Mouse (Mus musculus): ENCODE measurements at regions not wholly inside any gene's neighbourhood (a gene's known extent, or its start where the extent isn't known, plus 50 kb on each side); places are given as distances from the start of the nearest gene placed in this dataset.

GRCm38 (mm10) chr12:109272101-109272500 lies 180.5 kb upstream of the Dlk1 start:
- no peak overlapping the region for H3K9ac ChIP-seq (ENCODE audit: low read depth, low read length, severe bottlenecking)
- ATAC-seq (ENCODE audit: low FRiP score, low read depth), result no peak
- no peaks in the 10 kb centered on the region for H3K9me3 ChIP-seq (ENCODE audit: control insufficient read depth, low read length)
- no peaks in the 10 kb centered on the region for H3K27me3 ChIP-seq (ENCODE audit: control insufficient read depth, insufficient read depth, low read length)
- no peak for TF ChIP-seq POLR2A (IDR thresholded peaks at IDR 0.05; ENCODE audit: borderline replicate concordance, extremely low read depth, insufficient read depth, insufficient read length)
- H3K27ac ChIP-seq (replicated peaks; ENCODE audit: low read depth, low read length), result no peak overlapping the region
- H3K4me1 ChIP-seq (ENCODE audit: control insufficient read depth, insufficient read depth, low read length), result no peaks in the 10 kb centered on the region
- 79% methylated on average over 5 of the region's 5 CpGs for WGBS
- H3K4me2 ChIP-seq (replicated peaks; ENCODE audit: low read depth, low read length, severe bottlenecking), result no peak overlapping the region
- no peaks in the 10 kb centered on the region for H3K36me3 ChIP-seq (ENCODE audit: control insufficient read depth, insufficient read depth, low read length)
- no peak overlapping the region for H3K4me3 ChIP-seq (replicated peaks; ENCODE audit: low read length)
- DNase-seq (ENCODE audit: low spot score), result no peak

GRCm38 (mm10) chr12:109314850-109315249 lies 137.8 kb upstream of the Dlk1 start:
- H3K27ac ChIP-seq (replicated peaks; ENCODE audit: low read depth, low read length), result no peak overlapping the region
- no peak for TF ChIP-seq POLR2A (IDR thresholded peaks at IDR 0.05; ENCODE audit: borderline replicate concordance, extremely low read depth, insufficient read depth, insufficient read length)
- no peaks in the 10 kb centered on the region for H3K9me3 ChIP-seq (ENCODE audit: control insufficient read depth, low read length)
- H3K27me3 ChIP-seq (ENCODE audit: control insufficient read depth, insufficient read depth, low read length), result no peaks in the 10 kb centered on the region
- no peak overlapping the region for H3K4me2 ChIP-seq (replicated peaks; ENCODE audit: low read depth, low read length, severe bottlenecking)
- no peaks in the 10 kb centered on the region for H3K36me3 ChIP-seq (ENCODE audit: control insufficient read depth, insufficient read depth, low read length)
- H3K9ac ChIP-seq (ENCODE audit: low read depth, low read length, severe bottlenecking), result no peak overlapping the region
- H3K4me1 ChIP-seq (ENCODE audit: control insufficient read depth, insufficient read depth, low read length), result no peaks in the 10 kb centered on the region
- ATAC-seq (ENCODE audit: low FRiP score, low read depth) (no peak), DNase-seq (ENCODE audit: low spot score) (peak; percentile 9)
- no peak overlapping the region for H3K4me3 ChIP-seq (replicated peaks; ENCODE audit: low read length)
- WGBS, result 26% methylated on average over 6 of the region's 6 CpGs

GRCm38 (mm10) chr12:109325986-109326385 lies 126.6 kb upstream of the Dlk1 start:
- H3K4me3 ChIP-seq (replicated peaks; ENCODE audit: low read length), result no peak overlapping the region
- ATAC-seq (ENCODE audit: low FRiP score, low read depth), result no peak
- H3K9me3 ChIP-seq (ENCODE audit: control insufficient read depth, low read length), result no peaks in the 10 kb centered on the region
- no peak overlapping the region for H3K4me2 ChIP-seq (replicated peaks; ENCODE audit: low read depth, low read length, severe bottlenecking)
- no peaks in the 10 kb centered on the region for H3K27me3 ChIP-seq (ENCODE audit: control insufficient read depth, insufficient read depth, low read length)
- WGBS, result 66% methylated on average over 11 of the region's 11 CpGs
- no peak overlapping the region for H3K9ac ChIP-seq (ENCODE audit: low read depth, low read length, severe bottlenecking)
- H3K4me1 ChIP-seq (ENCODE audit: control insufficient read depth, insufficient read depth, low read length), result no peaks in the 10 kb centered on the region
- no peak for TF ChIP-seq POLR2A (IDR thresholded peaks at IDR 0.05; ENCODE audit: borderline replicate concordance, extremely low read depth, insufficient read depth, insufficient read length)
- H3K36me3 ChIP-seq (ENCODE audit: control insufficient read depth, insufficient read depth, low read length), result no peaks in the 10 kb centered on the region
- H3K27ac ChIP-seq (replicated peaks; ENCODE audit: low read depth, low read length), result no peak overlapping the region
- no peak for DNase-seq (ENCODE audit: low spot score)

- H3K4me3 ChIP-seq (replicated peaks; ENCODE audit: low read length), result no peak overlapping the region
- no peak for DNase-seq (ENCODE audit: low spot score)
- H3K36me3 ChIP-seq (ENCODE audit: control insufficient read depth, insufficient read depth, low read length), result no peaks in the 10 kb centered on the region
- H3K9ac ChIP-seq (ENCODE audit: low read depth, low read length, severe bottlenecking), result no peak overlapping the region
- ATAC-seq (ENCODE audit: low FRiP score, low read depth), result no peak
- H3K4me1 ChIP-seq (ENCODE audit: control insufficient read depth, insufficient read depth, low read length), result no peaks in the 10 kb centered on the region
- H3K9me3 ChIP-seq (ENCODE audit: control insufficient read depth, low read length), result no peaks in the 10 kb centered on the region
- H3K27me3 ChIP-seq (ENCODE audit: control insufficient read depth, insufficient read depth, low read length), result no peaks in the 10 kb centered on the region
- TF ChIP-seq POLR2A (IDR thresholded peaks at IDR 0.05; ENCODE audit: borderline replicate concordance, extremely low read depth, insufficient read depth, insufficient read length), result no peak
- H3K4me2 ChIP-seq (replicated peaks; ENCODE audit: low read depth, low read length, severe bottlenecking), result no peak overlapping the region
- no peak overlapping the region for H3K27ac ChIP-seq (replicated peaks; ENCODE audit: low read depth, low read length)
- 80% methylated on average over 2 of the region's 2 CpGs for WGBS
Observed at GRCm38 (mm10) chr12:109371327-109371726, 81.3 kb upstream of the Dlk1 start.

GRCm38 (mm10) chr12:109385794-109386193 lies 66.8 kb upstream of the Dlk1 start:
- no peak for DNase-seq (ENCODE audit: low spot score)
- Histone ChIP-seq H3K4me1 (ENCODE audit: control insufficient read depth, insufficient read depth, low read length) (no peaks in the 10 kb centered on the region), H3K9me3 (ENCODE audit: control insufficient read depth, low read length) (0 out of 2 replicates have a peak, but pooled peaks cover 3% of the 10 kb centered on the region), H3K27ac (replicated peaks; ENCODE audit: low read depth, low read length) (no peak overlapping the region), H3K4me3 (replicated peaks; ENCODE audit: low read length) (no peak overlapping the region), H3K27me3 (ENCODE audit: control insufficient read depth, insufficient read depth, low read length) (no peaks in the 10 kb centered on the region), H3K4me2 (replicated peaks; ENCODE audit: low read depth, low read length, severe bottlenecking) (no peak overlapping the region), H3K36me3 (ENCODE audit: control insufficient read depth, insufficient read depth, low read length) (no peaks in the 10 kb centered on the region), H3K9ac (ENCODE audit: low read depth, low read length, severe bottlenecking) (no peak overlapping the region)
- no peak for TF ChIP-seq POLR2A (IDR thresholded peaks at IDR 0.05; ENCODE audit: borderline replicate concordance, extremely low read depth, insufficient read depth, insufficient read length)
- WGBS, result 82% methylated on average over 5 of the region's 5 CpGs
- ATAC-seq (ENCODE audit: low FRiP score, low read depth), result no peak

- 31% methylated on average over 7 of the region's 7 CpGs for WGBS
- TF ChIP-seq POLR2A (IDR thresholded peaks at IDR 0.05; ENCODE audit: borderline replicate concordance, extremely low read depth, insufficient read depth, insufficient read length), result no peak
Observed at GRCm38 (mm10) chr12:109388791-109389190, 63.8 kb upstream of the Dlk1 start.

More at GRCm38 (mm10) chr12:109388791-109389190, 63.8 kb upstream of the Dlk1 start:
- ATAC-seq (ENCODE audit: low FRiP score, low read depth) (no peak), DNase-seq (ENCODE audit: low spot score) (no peak)
- H3K27me3 ChIP-seq (ENCODE audit: control insufficient read depth, insufficient read depth, low read length), result no peaks in the 10 kb centered on the region; the same call in 1 of the 2 replicates
- H3K4me2 ChIP-seq (replicated peaks; ENCODE audit: low read depth, low read length, severe bottlenecking), result no peak overlapping the region
- no peaks in the 10 kb centered on the region for H3K36me3 ChIP-seq (ENCODE audit: control insufficient read depth, insufficient read depth, low read length)
- no peak overlapping the region for H3K9ac ChIP-seq (ENCODE audit: low read depth, low read length, severe bottlenecking)
- H3K4me3 ChIP-seq (replicated peaks; ENCODE audit: low read length), result no peak overlapping the region
- H3K4me1 ChIP-seq (ENCODE audit: control insufficient read depth, insufficient read depth, low read length), result 0 out of 2 replicates have a peak, but pooled peaks cover 6% of the 10 kb centered on the region
- H3K9me3 ChIP-seq (ENCODE audit: control insufficient read depth, low read length), result no peaks in the 10 kb centered on the region
- H3K27ac ChIP-seq (replicated peaks; ENCODE audit: low read depth, low read length), result no peak overlapping the region
